Mouse (Mus musculus) liver, embryonic 14.5 days (tissue): ENCODE results near the gene Mgat4b.

Experiments used
- CTCF ChIP-seq: IDR thresholded peaks from 2 replicates; pipeline ENCODE4 v1.5.1; 2016; ENCODE audit warnings: antibody characterized with exemption, low read depth, control low read depth
- EP300 ChIP-seq: IDR thresholded peaks from 2 replicates; pipeline ENCODE4 v1.6.1; 2016; ENCODE audit warnings: antibody characterized with exemption, low read depth

- TF ChIP-seq CTCF (no peak), EP300 (no peak)
These were observed 2.7 kb upstream of the Mgat4b start for GRCm38 (mm10) chr11:50208039-50208438.
